Mouse (Mus musculus): Measurements from ENCODE around the gene Egfem1. TPM values are rescaled to one million over a fixed set of nuclear protein-coding genes. Genes with fewer than 3 reads are reported as not detected.

The Egfem1 gene
- total and polyA plus RNA-seq, 3 experiments = not detected

DNA sequence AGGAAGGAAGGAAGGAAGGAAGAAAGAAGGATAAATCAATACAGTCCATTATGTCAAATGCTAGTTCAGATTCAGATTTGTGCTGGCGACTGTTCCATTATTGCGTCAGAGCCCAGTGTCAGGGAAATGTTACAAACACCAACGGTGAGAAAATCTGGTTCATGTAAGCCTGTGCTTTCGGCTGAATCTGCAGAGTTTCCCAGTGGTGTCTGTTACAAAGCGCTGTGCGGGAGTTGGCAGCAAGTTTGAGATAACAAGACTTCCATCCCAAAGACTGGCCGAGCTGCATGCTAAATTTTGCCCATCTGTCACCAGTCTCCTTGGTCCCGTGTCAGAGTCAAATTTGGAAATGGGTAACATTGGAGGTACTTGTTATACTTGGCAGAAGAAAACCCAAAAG is 118.8 kb downstream of the Egfem1 start:
- no peak overlapping the region for H3K4me2 ChIP-seq (ENCODE audit: insufficient read depth, low read depth, poor library complexity, severe bottlenecking)
- H3K4me3 ChIP-seq (replicated peaks in 1 of 3; ENCODE audit: low read depth in 2 of 3, low read length in 2 of 3, poor library complexity in 1 of 3) = no peak overlapping the region
- H3K27ac ChIP-seq (ENCODE audit: insufficient read depth, low read depth) = no peak overlapping the region
- in situ Hi-C loops (cut with MboI; ENCODE audit: low pct_ligation_motif_present, low pct_unique_long_range_greater_than_20kb, low sequenced_read_pairs) (no loop called here), dilution Hi-C loops (cut with MboI; ENCODE audit: extremely low pct_ligation_motif_present, extremely low pct_unique_long_range_greater_than_20kb, low sequenced_read_pairs) (no loop called here)
- no peaks in the 10 kb centered on the region for H3K79me2 ChIP-seq (replicated peaks; ENCODE audit: control insufficient read depth, extremely low read depth, insufficient read depth, poor library complexity, severe bottlenecking)
- H3K9me3 ChIP-seq (replicated peaks; ENCODE audit: low read length) = peaks cover 38% of the 10 kb centered on the region
- no peaks in the 10 kb centered on the region for H3K36me3 ChIP-seq (replicated peaks in 1 of 2; ENCODE audit: control insufficient read depth in 1 of 2, insufficient read depth in 1 of 2, low read length in 1 of 2)
- H3K4me1 ChIP-seq (ENCODE audit: control insufficient read depth in 1 of 2, insufficient read depth in 2 of 2) = no peaks in the 10 kb centered on the region
- no peak overlapping the region for H3K9ac ChIP-seq (ENCODE audit: insufficient read depth, low read depth)
- no peaks in the 10 kb centered on the region for H3K27me3 ChIP-seq (replicated peaks)
- DNase-seq (ENCODE audit: extremely low read depth) = no peak
- TF ChIP-seq EP300 (IDR thresholded peaks at IDR 0.05; ENCODE audit: low read length) (no peak), USF2 (conservative IDR thresholded peaks at IDR 0.05; ENCODE audit: low read depth, low read length) (no peak), CTCF (conservative IDR thresholded peaks at IDR 0.05 in 1 of 2, IDR thresholded peaks at IDR 0.05 in 1 of 2; ENCODE audit: low read depth in 2 of 2, low read length in 2 of 2) (no peak), ETS1 (conservative IDR thresholded peaks at IDR 0.05; ENCODE audit: low read depth, low read length) (no peak), ZKSCAN1 (IDR thresholded peaks at IDR 0.05; ENCODE audit: borderline replicate concordance, low read depth, low read length) (no peak), POLR2AphosphoS2 (IDR thresholded peaks at IDR 0.05; ENCODE audit: low read depth, low read length) (no peak), TBP (conservative IDR thresholded peaks at IDR 0.05; ENCODE audit: low read depth, low read length) (no peak), HCFC1 (IDR thresholded peaks at IDR 0.05; ENCODE audit: low read depth, low read length) (no peak), RAD21 (IDR thresholded peaks at IDR 0.05; ENCODE audit: low read depth, low read length) (no peak), JUN (IDR thresholded peaks at IDR 0.05; ENCODE audit: insufficient read depth, low read depth, low read length) (no peak), IRF4 (IDR thresholded peaks at IDR 0.05; ENCODE audit: low read depth, low read length) (no peak), E2F4 (IDR thresholded peaks at IDR 0.05; ENCODE audit: insufficient replicate concordance, low read depth, low read length) (no peak), JUND (conservative IDR thresholded peaks at IDR 0.05; ENCODE audit: low read depth, low read length) (no peak), MAX (IDR thresholded peaks at IDR 0.05; ENCODE audit: low read length) (no peak), CHD1 (IDR thresholded peaks at IDR 0.05; ENCODE audit: low read depth, low read length) (no peak), SIN3A (IDR thresholded peaks at IDR 0.05; ENCODE audit: low read length) (no peak), TCF12 (IDR thresholded peaks at IDR 0.05; ENCODE audit: low read depth, low read length) (no peak)

DNA sequence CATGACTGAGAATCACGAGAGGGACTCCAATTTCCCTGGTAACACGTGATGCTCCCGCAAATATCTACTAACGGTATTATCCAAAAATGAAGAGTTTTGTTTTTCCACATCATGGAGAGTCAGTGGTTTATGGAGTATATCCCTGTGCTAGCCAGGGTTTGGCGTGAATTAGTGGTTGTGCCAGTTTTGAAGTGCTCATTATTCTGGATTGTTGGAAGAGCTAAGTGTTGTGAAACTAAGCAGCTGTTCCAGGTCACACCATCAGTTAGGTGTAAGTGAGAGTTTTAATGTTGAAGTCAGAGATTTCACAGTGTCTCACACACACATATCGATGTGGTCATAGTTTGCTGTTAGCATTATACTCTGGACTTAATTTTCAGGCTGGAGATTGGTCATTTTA is 120.7 kb downstream of the Egfem1 start:
- H3K4me1 ChIP-seq (ENCODE audit: control insufficient read depth in 1 of 2, insufficient read depth in 2 of 2) = no peaks in the 10 kb centered on the region
- TF ChIP-seq USF1 (IDR thresholded peaks at IDR 0.05; ENCODE audit: low read depth, low read length) (no peak), MAFK (IDR thresholded peaks at IDR 0.05; ENCODE audit: insufficient replicate concordance, low read length) (no peak), POLR2A (IDR thresholded peaks at IDR 0.05; ENCODE audit: low read depth, low read length) (no peak), POLR2AphosphoS2 (IDR thresholded peaks at IDR 0.05; ENCODE audit: low read depth, low read length) (no peak), EP300 (IDR thresholded peaks at IDR 0.05; ENCODE audit: low read length) (no peak), ZKSCAN1 (IDR thresholded peaks at IDR 0.05; ENCODE audit: borderline replicate concordance, low read depth, low read length) (no peak), NRF1 (IDR thresholded peaks at IDR 0.05; ENCODE audit: low read depth, low read length) (no peak), RCOR1 (conservative IDR thresholded peaks at IDR 0.05; ENCODE audit: low read depth, low read length) (no peak), SIN3A (IDR thresholded peaks at IDR 0.05; ENCODE audit: low read length) (no peak), MAX (IDR thresholded peaks at IDR 0.05; ENCODE audit: low read length) (no peak), MXI1 (IDR thresholded peaks at IDR 0.05; ENCODE audit: low read depth, low read length) (no peak)
- H3K4me2 ChIP-seq (ENCODE audit: insufficient read depth, low read depth, poor library complexity, severe bottlenecking) = no peak overlapping the region
- H3K36me3 ChIP-seq (replicated peaks in 1 of 2; ENCODE audit: control insufficient read depth in 1 of 2, insufficient read depth in 1 of 2, low read length in 1 of 2) = no peaks in the 10 kb centered on the region
- no peak overlapping the region for H3K4me3 ChIP-seq (replicated peaks in 1 of 3; ENCODE audit: low read depth in 2 of 3, low read length in 2 of 3, poor library complexity in 1 of 3)
- H3K9ac ChIP-seq (ENCODE audit: insufficient read depth, low read depth) = no peak overlapping the region
- no peak overlapping the region for H3K27ac ChIP-seq (ENCODE audit: insufficient read depth, low read depth)
- dilution Hi-C loops (cut with MboI; ENCODE audit: extremely low pct_ligation_motif_present, extremely low pct_unique_long_range_greater_than_20kb, low sequenced_read_pairs) (no loop called here), in situ Hi-C loops (cut with MboI; ENCODE audit: low pct_ligation_motif_present, low pct_unique_long_range_greater_than_20kb, low sequenced_read_pairs) (no loop called here)
- no peak for DNase-seq (ENCODE audit: extremely low read depth)
- H3K79me2 ChIP-seq (replicated peaks; ENCODE audit: control insufficient read depth, extremely low read depth, insufficient read depth, poor library complexity, severe bottlenecking) = no peaks in the 10 kb centered on the region
- H3K27me3 ChIP-seq (replicated peaks) = no peaks in the 10 kb centered on the region
- H3K9me3 ChIP-seq (replicated peaks; ENCODE audit: low read length) = peaks cover 39% of the 10 kb centered on the region
